Mouse (Mus musculus) heart, adult 18-20 months (tissue): ENCODE data around the gene Gm20449. TPM values are rescaled to one million over a fixed set of nuclear protein-coding genes. Genes with fewer than 3 reads are reported as not detected.
"Not testable (repeated sequence)": the region's sequence is repeated elsewhere in the genome, so short reads cannot be mapped to it uniquely, and the experiment has no call there.

ENCODE experiments used
- DNase-seq, 2 experiments: peaks; one replicate each; pipeline ENCODE4 v3.0.0; 2021 to 2022; ENCODE audit warnings: mixed read lengths in 1 of 2
- long read RNA-seq, 2 experiments: library from polyadenylated mRNA; stranded (forward); transcript quantifications; one replicate each; pipeline ENCODE4 v2.0.0; 2021
- total RNA-seq, 2 experiments: library from RNA; stranded (reverse); gene quantifications; 2 replicates each; pipeline ENCODE4 v1.2.3; 2021

Gene Gm20449
- total RNA-seq = under 1 TPM in 1 of 2 experiments, not detected in 1; 0.10 TPM
- long read RNA-seq, experiment 1 = 0 reads
- long read RNA-seq, experiment 2 = 0 reads

DNA sequence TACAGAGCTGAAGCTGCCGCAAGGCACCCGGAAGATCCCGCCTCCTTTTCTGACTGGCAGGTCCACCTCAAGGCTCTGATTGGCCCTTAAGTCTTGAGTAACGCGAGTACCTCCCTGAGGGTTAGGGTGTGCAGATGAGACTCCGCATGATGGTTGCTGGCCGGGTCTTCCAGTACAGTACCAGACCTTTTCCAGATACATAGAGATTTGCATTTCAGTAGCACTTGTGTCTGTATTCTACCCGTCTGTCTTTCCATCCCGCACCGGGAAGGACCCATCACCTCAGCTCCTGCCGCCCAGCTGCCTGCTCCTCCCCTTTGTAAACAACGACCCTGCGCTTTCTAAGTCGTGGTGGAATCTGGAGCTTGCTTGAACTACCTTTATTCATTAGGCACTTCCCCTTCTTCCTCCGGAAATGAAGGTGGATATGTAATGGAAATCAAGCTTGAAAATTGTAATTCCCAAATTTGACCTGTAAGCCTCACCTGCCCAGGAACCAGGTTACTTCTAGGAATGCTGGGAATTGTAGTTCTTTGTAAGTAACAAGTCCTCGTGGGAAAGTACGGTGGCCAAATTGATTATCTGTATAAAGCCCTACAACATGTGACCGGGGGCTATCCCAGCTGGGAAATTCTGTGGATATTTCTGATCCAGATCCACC lies at the start of gene Gm20449, which contains the start of gene AW146154:
TSS of gene Gm20449 (minus strand) at position 29 of the 661 bp plus-strand sequence.
TSS of gene AW146154 (minus strand) at position 502 of the 661 bp plus-strand sequence.
- peak; percentile 99 to 100 for DNase-seq

DNA sequence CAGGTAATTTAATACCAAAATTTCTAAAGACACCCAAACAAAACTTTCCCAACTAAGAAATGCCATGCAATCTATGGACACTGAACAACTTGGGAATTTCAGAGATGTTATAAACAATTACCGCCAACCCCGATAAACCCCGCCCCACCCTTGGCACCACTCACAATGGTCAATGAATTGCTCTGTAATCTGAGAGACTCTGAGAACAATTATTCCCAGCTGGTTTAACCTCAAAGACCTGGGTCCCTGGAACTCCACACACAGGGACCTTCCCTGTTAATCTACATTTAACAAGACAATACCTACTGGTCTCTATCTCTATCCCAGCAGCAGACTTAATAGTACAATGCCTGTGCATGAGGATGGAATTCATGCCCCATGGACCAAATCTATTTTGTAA lies 13.5 kb upstream of the Gm20449 start:
- DNase-seq = no peak

DNA sequence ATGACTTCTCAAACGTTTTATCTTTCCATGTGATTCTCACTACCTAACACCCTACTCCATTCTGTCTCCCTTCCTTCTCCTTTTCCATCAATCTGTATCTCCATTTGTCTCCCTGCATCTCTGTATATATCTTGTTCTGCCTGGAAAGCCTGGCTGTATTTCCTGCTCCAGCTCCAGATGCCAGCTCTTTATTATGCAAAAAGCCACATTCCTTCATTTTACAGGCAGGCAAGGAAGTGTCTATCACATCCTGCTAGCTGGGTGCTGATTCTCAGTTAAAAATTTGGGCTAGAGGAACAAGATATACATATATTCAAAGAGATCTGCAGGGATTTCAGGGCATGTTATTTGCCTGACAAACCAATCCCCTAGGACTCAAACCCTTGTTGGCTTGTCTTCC lies 13.0 kb upstream of the Gm20449 start:
- DNase-seq = no peak

DNA sequence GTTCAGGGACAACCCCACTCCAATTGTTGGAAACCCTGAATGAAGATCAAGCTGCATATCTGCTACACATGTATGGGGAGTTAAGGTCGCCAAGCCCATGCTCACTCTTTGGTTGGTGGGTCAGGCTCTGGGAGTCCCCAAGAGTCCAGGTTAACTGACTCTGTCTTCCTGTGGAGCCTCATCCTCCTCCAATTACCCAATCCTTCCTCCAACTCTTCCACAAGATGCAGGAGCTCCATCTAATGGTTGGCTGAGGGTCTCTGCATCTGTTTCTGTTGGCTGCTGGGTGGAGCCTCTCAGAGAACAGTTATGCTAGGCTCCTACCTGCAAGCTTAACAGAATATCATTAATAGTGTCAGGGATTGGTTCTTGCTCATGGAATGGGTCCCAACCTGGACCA lies 3.2 kb upstream of the Gm20449 start:
- DNase-seq = no peak

DNA sequence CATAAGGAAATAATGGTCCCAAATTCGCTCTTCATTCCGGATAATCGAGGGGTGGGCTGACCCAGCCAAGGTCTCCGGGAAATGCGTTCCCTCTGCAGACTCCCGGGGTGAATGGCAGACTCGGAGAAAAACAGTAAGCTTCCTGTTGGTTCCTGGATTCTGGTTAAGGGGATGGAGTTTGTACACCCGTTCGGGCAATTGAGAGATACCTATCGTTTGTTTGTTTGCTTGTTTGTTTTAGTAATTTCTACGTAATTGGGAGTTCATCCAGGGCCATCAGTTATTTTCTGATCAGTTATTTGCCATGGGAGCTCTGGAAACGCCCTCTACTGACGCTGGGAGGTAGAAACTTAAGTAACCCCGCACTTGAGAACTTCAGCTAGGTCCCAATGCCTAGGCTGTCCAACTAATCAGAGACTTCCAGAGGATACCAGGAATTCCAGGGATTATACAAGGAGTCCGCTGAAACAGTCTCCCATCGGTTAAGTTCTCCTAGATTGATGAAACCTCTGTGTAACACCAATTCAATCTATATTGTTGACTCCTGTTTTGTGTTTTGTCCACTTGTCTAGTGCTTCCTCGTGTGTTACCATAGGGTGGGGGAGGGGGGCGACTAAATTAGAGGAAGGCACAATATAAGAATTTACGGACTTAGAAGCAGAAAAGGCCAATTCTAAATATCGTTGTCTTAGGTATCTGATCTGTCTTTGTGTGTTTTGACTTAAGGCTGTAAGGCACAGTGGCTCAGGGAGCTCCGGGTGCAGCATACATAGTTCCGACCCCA lies 1.1 kb upstream of the Gm20449 start:
- DNase-seq = peak; percentile 80 to 81

DNA sequence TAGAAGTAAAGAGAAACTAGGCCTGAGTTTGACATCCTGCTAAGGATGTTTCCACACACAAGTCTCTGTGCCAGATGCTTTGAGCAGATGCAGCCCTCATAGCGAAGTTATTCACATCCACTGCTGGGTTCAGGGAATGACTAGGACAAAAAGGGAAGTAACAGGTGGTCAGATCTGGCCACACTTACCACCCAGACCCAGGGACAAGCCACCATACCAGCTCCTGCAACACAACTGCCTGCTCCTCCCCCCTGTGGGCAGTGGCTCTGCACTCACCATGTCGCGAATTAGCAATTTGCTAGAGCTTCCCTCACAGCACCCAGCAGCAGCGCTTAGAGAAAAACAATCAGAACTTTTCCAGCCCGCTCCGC lies 214 bp downstream of the Gm20449 start:
- not testable (repeated sequence) for DNase-seq

DNA sequence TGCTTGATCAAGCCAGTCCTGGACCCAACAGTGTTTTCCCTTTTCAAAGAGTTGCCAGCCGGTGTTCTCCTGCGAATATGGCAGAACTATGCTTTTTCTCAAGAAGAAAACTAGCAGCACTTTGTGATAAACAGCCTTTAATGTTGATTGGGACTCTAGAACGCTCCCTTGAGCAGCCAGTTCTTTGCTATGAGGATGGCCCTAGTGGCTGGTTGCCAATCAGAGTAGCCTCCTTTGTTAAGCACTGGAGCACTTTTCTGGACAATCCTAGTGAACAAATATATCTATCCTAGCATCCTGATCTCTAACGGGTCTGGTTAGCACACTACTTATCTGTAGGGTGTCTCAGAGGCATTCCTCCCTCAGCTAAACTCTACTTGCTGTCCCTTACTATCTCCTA lies 753 bp downstream of the Gm20449 start:
- DNase-seq = not testable (repeated sequence)

DNA sequence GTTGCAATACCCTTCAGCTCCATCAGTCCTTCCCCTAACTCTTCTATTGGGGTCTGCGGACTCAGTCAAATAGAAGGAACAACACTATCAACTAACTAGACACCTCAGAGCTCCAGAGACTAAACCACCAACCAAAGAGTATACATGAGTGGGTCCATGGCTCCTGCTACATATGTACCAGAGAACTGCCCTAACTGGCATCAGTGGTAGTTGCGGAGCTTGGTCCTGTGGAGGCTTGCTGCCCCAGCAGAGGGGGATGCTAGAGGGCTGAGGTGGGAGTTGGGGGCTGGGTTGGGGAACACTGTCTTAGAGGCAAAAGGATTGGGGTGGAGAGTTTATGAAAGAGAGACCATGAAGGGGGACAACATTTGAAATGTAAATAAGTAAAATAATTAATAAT lies 1.3 kb downstream of the Gm20449 start:
- peak in 1 of 2 experiments; percentile 5 for DNase-seq

DNA sequence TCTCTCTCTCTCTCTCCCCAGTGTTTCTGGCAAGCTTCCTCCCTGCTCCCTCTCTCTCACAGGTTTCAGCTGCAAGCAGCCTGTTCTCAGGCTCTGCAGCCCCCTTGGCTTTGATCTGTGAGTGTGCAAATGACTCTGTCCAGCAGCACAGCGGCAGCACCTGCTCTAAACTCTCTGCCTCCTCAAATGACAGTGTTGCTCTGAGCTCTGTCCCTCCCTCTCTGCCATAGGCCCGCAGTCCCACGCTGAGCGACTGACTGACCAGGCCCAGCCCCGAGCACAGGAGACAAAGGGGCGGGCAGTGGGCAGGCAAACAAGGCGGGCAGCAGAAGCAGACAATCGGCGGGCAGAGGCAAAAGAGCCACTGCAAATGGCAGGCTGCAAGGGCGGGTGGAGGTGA lies 47.4 kb downstream of the Gm20449 start:
- no peak for DNase-seq

DNA sequence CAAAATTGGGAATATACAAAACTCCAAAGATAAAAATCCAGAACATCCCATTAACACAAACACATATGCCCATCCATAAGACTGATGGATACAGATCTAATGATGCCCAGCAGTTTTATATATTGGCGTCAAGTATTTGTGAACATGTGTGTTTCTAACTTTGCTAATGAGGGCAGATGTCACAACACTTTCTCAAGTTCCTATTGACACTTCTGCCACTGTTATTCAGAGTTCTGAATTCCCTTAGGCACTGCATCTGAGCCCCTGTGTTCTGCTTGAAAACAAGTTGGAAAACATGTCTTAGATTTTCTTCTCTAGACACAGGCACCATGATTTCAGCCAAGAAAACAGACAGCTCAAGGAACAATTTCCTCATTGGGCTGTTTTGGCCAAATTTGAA lies 50.6 kb downstream of the Gm20449 start, which contains the start of gene Vmn2r57:
TSS of gene Vmn2r57 (minus strand) at position 101 of the 400 bp plus-strand sequence.
- DNase-seq = not testable (repeated sequence)

DNA sequence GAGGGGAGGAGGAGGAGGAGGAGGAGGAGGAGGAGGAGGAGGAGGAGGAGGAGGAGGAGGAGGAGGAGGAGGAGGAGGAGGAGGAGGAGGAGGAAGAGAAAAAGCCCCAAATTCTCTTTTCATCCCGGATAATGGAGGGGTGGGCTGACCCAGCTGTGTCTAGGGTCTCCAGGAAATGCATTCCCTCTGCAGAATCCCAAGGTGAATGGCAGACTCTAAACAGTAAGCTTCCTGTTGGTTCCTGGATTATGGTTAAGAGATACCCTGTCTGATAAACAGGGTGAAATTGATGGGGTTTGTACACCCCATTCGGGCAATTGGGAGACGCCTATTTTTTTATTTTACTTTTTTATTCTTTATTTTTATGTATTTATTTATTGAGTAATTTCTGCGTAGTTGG lies 105.1 kb downstream of the Gm20449 start:
- DNase-seq = no peak

DNA sequence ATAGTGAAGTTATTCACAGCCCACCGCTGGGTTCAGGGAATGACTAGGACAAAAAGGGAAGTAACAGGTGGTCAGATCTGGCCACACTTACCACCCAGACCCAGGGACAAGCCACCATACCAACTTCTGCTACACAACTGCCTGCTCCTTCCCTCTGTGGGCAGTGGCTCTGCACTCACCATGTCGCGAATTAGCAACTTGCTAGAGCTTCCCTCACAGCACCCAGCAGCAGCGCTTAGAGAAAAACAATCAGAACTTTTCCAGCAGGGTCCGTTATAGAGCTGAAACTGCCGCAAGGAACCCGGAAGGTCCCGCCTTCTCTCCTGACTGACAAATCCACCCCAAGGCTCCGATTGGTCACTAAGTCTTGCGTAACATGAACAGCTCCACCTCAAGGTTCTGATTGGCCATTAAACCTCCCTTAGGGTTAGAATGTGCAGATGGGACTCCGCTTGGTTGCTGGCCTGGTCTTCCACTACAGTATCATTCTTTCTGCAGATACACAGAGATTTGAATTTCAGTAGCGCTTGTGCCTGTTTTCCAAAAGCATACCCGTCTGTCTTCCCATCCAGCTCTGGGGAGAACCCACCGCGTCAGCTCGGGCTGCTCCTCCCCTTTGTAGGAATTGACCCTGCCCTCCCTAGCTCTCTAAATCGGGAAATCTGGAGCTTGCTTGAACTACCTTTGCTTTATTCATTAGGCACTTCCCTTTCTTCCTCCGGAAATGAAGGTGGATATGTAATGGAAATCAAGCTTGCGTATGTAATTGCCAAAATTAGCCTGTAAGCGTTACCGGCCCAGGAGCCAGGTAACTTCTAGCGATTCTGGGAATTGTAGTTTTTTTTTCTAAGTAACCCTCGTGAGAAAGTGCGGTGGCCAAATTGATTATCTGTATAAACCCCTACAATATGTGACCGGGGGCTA lies 105.9 kb downstream of the Gm20449 start, which contains the start of gene AI987944:
TSS of gene AI987944 (minus strand) at position 332 of the 924 bp plus-strand sequence.
- peak; percentile 92 to 93 for DNase-seq

Other genes starting within 250 kb of the Gm20449 start
- 10 to 100 TPM; 10.5 to 12.0 TPM for gene AI987944, start 106.0 kb downstream of the Gm20449 start, total RNA-seq
- gene Vmn2r57, start 50.7 kb downstream of the Gm20449 start, total RNA-seq = under 1 TPM; 0.17 to 0.26 TPM
- 1 to 10 TPM; 3.8 to 5.1 TPM for gene AW146154, start 473 bp upstream of the Gm20449 start, total RNA-seq
- gene Gm6871, start 74.2 kb upstream of the Gm20449 start, total RNA-seq = not detected
- gene 2610021A01Rik, start 99.8 kb upstream of the Gm20449 start, total RNA-seq = 1 to 10 TPM; 7.5 to 8.9 TPM
- 1 to 10 TPM; 7.9 to 8.9 TPM for gene Zfp788, start 133.8 kb upstream of the Gm20449 start, total RNA-seq